ENCODE assay signal across 32 mouse cellular contexts in the genomic region with DNA sequence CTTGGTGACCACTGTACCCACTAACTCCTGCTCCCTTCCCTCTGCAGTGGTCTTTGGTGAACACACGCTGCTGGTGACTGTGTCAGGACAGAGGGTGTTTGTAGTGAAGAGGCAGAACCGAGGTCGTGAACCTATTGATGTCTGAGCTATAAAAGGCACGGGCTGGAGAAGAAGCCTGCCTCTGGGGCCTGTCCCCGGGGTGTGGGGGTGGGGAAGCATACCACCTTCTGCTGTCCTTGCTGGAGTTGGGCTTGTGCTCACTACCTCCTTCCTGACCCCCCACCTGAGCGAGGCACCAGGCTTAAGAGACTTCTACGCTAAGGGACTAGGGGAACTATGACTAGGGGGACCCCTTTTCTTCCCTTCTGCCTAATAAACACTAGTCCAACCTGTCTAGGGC. TPM values are rescaled to one million over a fixed set of nuclear protein-coding genes. Genes with fewer than 3 reads are reported as not detected.
A peak's percentile ranks its signal among the peaks of the same experiment; 100 is the strongest.
DNase-seq lines count a peak whose midpoint lies in the region; ATAC-seq and TF ChIP-seq lines count a peak whose summit lies in the region.
"Had no signal": no experiment of that assay in that cellular context is flagged by ENCODE, and none has a peak within 500 bp of the region (broad histone marks: within the 10 kb centered on the region; RNA-seq: fewer than 3 reads in every experiment).

No protein-coding gene starts in this region.

- peaks cover 42% of the 10 kb centered on the region for H3K79me2 ChIP-seq in MEL (ENCODE audit: control insufficient read depth, insufficient read depth, low read length, poor library complexity)

- no peak for ATAC-seq in heart, embryonic 12.5 days (ENCODE audit: insufficient number of reproducible peaks, low FRiP score)
- no peak for ATAC-seq in liver, embryonic 13.5 days (ENCODE audit: low read depth)
- ATAC-seq in liver, embryonic 12.5 days = no peak
- no peak for ATAC-seq in forebrain, embryonic 14.5 days
- ATAC-seq: forebrain, embryonic 15.5 days; intestine, embryonic 16.5 days; midbrain, embryonic 13.5 days; Patski had no signal

- peak in 1 of 2 experiments; percentile 32; a peak in 1 of 4 replicates for TF ChIP-seq POLR2A in MEL (IDR thresholded peaks at IDR 0.05; ENCODE audit: control insufficient read depth in 1 of 2, insufficient read depth in 1 of 2, low read depth in 1 of 2, low read length in 2 of 2, poor library complexity in 1 of 2)

- H3K27me3 ChIP-seq in heart, embryonic 12.5 days (replicated peaks) = no peaks in the 10 kb centered on the region
- no peaks in the 10 kb centered on the region for H3K27me3 ChIP-seq in liver, embryonic 13.5 days
- no peaks in the 10 kb centered on the region for H3K27me3 ChIP-seq in liver, embryonic 12.5 days (replicated peaks)
- H3K27me3 ChIP-seq in MEL (ENCODE audit: control insufficient read depth in 1 of 2, insufficient read depth in 2 of 2, low read length in 2 of 2) = no peaks in the 10 kb centered on the region
- no peaks in the 10 kb centered on the region; the same call in 1 of the 2 replicates for H3K27me3 ChIP-seq in forebrain, embryonic 14.5 days (replicated peaks; ENCODE audit: control insufficient read depth, insufficient read depth, low read length)
- H3K27me3 ChIP-seq: embryonic facial prominence, embryonic 12.5 days; forebrain, embryonic 15.5 days; hindbrain, embryonic 13.5 days; lung, embryonic 15.5 days; megakaryocyte, embryonic 14.5 days; midbrain, embryonic 13.5 days; Patski had no signal

- no peak for TF ChIP-seq CTCF in MEL (IDR thresholded peaks at IDR 0.05 in 2 of 3, conservative IDR thresholded peaks at IDR 0.05 in 1 of 3; ENCODE audit: control insufficient read depth in 1 of 3, insufficient read depth in 1 of 3, low read depth in 2 of 3, low read length in 3 of 3, poor library complexity in 1 of 3, severe bottlenecking in 1 of 3)

- no peak for DNase-seq in heart, postnatal 14 days
- no peak for DNase-seq in liver, embryonic 13.5 days
- DNase-seq in MEL (ENCODE audit: low read depth, low spot score) = no peak
- no peak for DNase-seq in forebrain, embryonic 14.5 days (ENCODE audit: low spot score)
- DNase-seq in layer of hippocampus, adult 11-12 months (ENCODE audit: low spot score) = no peak
- DNase-seq: B cell, adult 2 months; cerebellum, adult 11 months; cerebellum, adult 9-10 months; cerebellum, postnatal 36 days; gastrocnemius, postnatal 25 days; heart, postnatal 10 days; kidney, adult 8-10 months; kidney, postnatal 10 days; thymus, postnatal 4 days had no signal

- H3K9ac ChIP-seq in heart, embryonic 12.5 days = peak overlapping the region; percentile 24; the same call in 1 of the 2 replicates
- H3K9ac ChIP-seq in liver, embryonic 13.5 days = peak overlapping the region; percentile 13; the same call in 1 of the 2 replicates
- H3K9ac ChIP-seq in liver, embryonic 12.5 days = no peak overlapping the region
- no peak overlapping the region; the same call in 1 of the 2 replicates for H3K9ac ChIP-seq in MEL (ENCODE audit: control insufficient read depth, low read depth, low read length, poor library complexity, severe bottlenecking)
- no peak overlapping the region for H3K9ac ChIP-seq in forebrain, embryonic 14.5 days (ENCODE audit: low read length)
- H3K9ac ChIP-seq: embryonic facial prominence, embryonic 12.5 days; forebrain, embryonic 15.5 days; hindbrain, embryonic 13.5 days; liver, embryonic 14.5 days; lung, embryonic 15.5 days had no signal

- no peak overlapping the region for H3K4me3 ChIP-seq in heart, embryonic 12.5 days
- no peak overlapping the region for H3K4me3 ChIP-seq in liver, embryonic 13.5 days (replicated peaks)
- H3K4me3 ChIP-seq in liver, embryonic 12.5 days = no peak overlapping the region
- H3K4me3 ChIP-seq in MEL (ENCODE audit: control insufficient read depth in 1 of 2, insufficient read depth in 1 of 2, low read depth in 2 of 2, low read length in 2 of 2) = no peak overlapping the region
- H3K4me3 ChIP-seq in forebrain, embryonic 14.5 days (ENCODE audit: low read depth, low read length) = no peak overlapping the region
- H3K4me3 ChIP-seq: embryonic facial prominence, embryonic 12.5 days; forebrain, embryonic 15.5 days; heart, adult 2 months; hindbrain, embryonic 13.5 days; lung, embryonic 15.5 days; megakaryocyte, embryonic 14.5 days; midbrain, embryonic 13.5 days had no signal

- no peak for TF ChIP-seq RAD21 in MEL (IDR thresholded peaks at IDR 0.05; ENCODE audit: low read depth, low read length)

- H3K27ac ChIP-seq in heart, embryonic 12.5 days (ENCODE audit: poor library complexity, severe bottlenecking) = peak overlapping the region; percentile 48; the same call in 1 of the 2 replicates
- no peak overlapping the region for H3K27ac ChIP-seq in liver, embryonic 13.5 days
- no peak overlapping the region for H3K27ac ChIP-seq in liver, embryonic 12.5 days
- peak overlapping the region; percentile 36; the same call in 1 of the 2 replicates for H3K27ac ChIP-seq in MEL (ENCODE audit: control insufficient read depth, low read depth, low read length)
- no peak overlapping the region for H3K27ac ChIP-seq in forebrain, embryonic 14.5 days (ENCODE audit: low read depth, low read length)
- H3K27ac ChIP-seq: embryonic facial prominence, embryonic 12.5 days; forebrain, embryonic 15.5 days; heart, adult 2 months; hindbrain, embryonic 13.5 days; liver, embryonic 14.5 days; lung, embryonic 15.5 days; midbrain, embryonic 13.5 days had no signal

- no peaks in the 10 kb centered on the region for H3K9me3 ChIP-seq in heart, embryonic 12.5 days (replicated peaks)
- H3K9me3 ChIP-seq in liver, embryonic 13.5 days (replicated peaks) = no peaks in the 10 kb centered on the region
- H3K9me3 ChIP-seq in liver, embryonic 12.5 days (replicated peaks) = no peaks in the 10 kb centered on the region
- no peaks in the 10 kb centered on the region for H3K9me3 ChIP-seq in MEL (replicated peaks; ENCODE audit: insufficient read depth, low read length)
- no peaks in the 10 kb centered on the region for H3K9me3 ChIP-seq in forebrain, embryonic 14.5 days (replicated peaks; ENCODE audit: control insufficient read depth, low read length)
- H3K9me3 ChIP-seq: embryonic facial prominence, embryonic 12.5 days; forebrain, embryonic 15.5 days; hindbrain, embryonic 13.5 days; lung, embryonic 15.5 days; megakaryocyte, embryonic 14.5 days; midbrain, embryonic 13.5 days had no signal

- peaks cover 42% of the 10 kb centered on the region for H3K36me3 ChIP-seq in heart, embryonic 12.5 days
- H3K36me3 ChIP-seq in liver, embryonic 13.5 days = peaks cover 46% of the 10 kb centered on the region
- H3K36me3 ChIP-seq in liver, embryonic 12.5 days = peaks cover 50% of the 10 kb centered on the region
- peaks cover 3 to 61% of the 10 kb centered on the region in 2 experiments; a peak in 3 of 4 replicates for H3K36me3 ChIP-seq in MEL (ENCODE audit: control insufficient read depth in 1 of 2, insufficient read depth in 2 of 2, low read length in 2 of 2)
- peaks cover 39% of the 10 kb centered on the region for H3K36me3 ChIP-seq in forebrain, embryonic 14.5 days (ENCODE audit: control insufficient read depth, insufficient read depth, low read length)

- no peak overlapping the region for H3K4me2 ChIP-seq in heart, embryonic 12.5 days
- H3K4me2 ChIP-seq in liver, embryonic 13.5 days = no peak overlapping the region
- H3K4me2 ChIP-seq in liver, embryonic 12.5 days = no peak overlapping the region; the same call in 1 of the 2 replicates
- no peak overlapping the region for H3K4me2 ChIP-seq in forebrain, embryonic 14.5 days (ENCODE audit: low read length)
- H3K4me2 ChIP-seq: embryonic facial prominence, embryonic 12.5 days; forebrain, embryonic 15.5 days; hindbrain, embryonic 13.5 days; lung, embryonic 15.5 days; midbrain, embryonic 13.5 days had no signal

- intact Hi-C loops in heart, postnatal 14 days (cut with DNase I) = loop anchor here (5.0 kb wide), 1 partner anchor 183 kb away; the partner anchor contains the start of gene Zfp157

- no peak for TF ChIP-seq EP300 in MEL (IDR thresholded peaks at IDR 0.05; ENCODE audit: low read depth in 1 of 2, low read length in 2 of 2)

- WGBS in heart, embryonic 12.5 days = 37% methylated on average over 7 of the region's 7 CpGs
- 64% methylated on average over 7 of the region's 7 CpGs for WGBS in liver, embryonic 13.5 days (ENCODE audit: insufficient replicate concordance)
- WGBS in liver, embryonic 12.5 days (ENCODE audit: insufficient replicate concordance) = 77% methylated on average over 7 of the region's 7 CpGs
- WGBS in forebrain, embryonic 14.5 days = 90% methylated on average over 7 of the region's 7 CpGs

- peaks cover 65% of the 10 kb centered on the region for H3K4me1 ChIP-seq in heart, embryonic 12.5 days (replicated peaks)
- peaks cover 86% of the 10 kb centered on the region for H3K4me1 ChIP-seq in liver, embryonic 13.5 days (replicated peaks)
- peaks cover 85% of the 10 kb centered on the region for H3K4me1 ChIP-seq in liver, embryonic 12.5 days
- peaks cover 12 to 71% of the 10 kb centered on the region in 2 experiments for H3K4me1 ChIP-seq in MEL (ENCODE audit: control insufficient read depth in 1 of 2, insufficient read depth in 2 of 2, low read length in 2 of 2)
- H3K4me1 ChIP-seq in forebrain, embryonic 14.5 days (ENCODE audit: control insufficient read depth, insufficient read depth, low read length) = peaks cover 13% of the 10 kb centered on the region

RNA-seq across cellular contexts. Expression of gene Lamtor4, which starts 3.7 kb away (rescaled TPM):
- polyA plus RNA-seq in heart, embryonic 12.5 days (2016; fragmentation: Nextera tagmentation; extraction: Ambion mirVana) = 62.4 and 70.7 TPM in 2 replicates
- 10 to 100 TPM; 59.2 to 63.4 TPM for total RNA-seq in heart, postnatal 14 days (2021)
- 32.0 and 33.7 TPM in 2 replicates for polyA plus RNA-seq in liver, embryonic 13.5 days (2015; fragmentation: Nextera tagmentation; extraction: Ambion mirVana)
- polyA plus RNA-seq in liver, embryonic 12.5 days (2016; fragmentation: Nextera tagmentation; extraction: Ambion mirVana) = 31.3 and 31.8 TPM in 2 replicates
- 45.7 and 51.5 TPM in 2 replicates for total RNA-seq in MEL (2012; rRNA removed)
- 10 to 100 TPM in 1 of 2 experiments, not detected in 1; 59.0 TPM for polyA plus RNA-seq in MEL (2012; ENCODE audit: insufficient read depth in 1 of 2, insufficient read length in 2 of 2, low read depth in 1 of 2, low replicate concordance in 2 of 2, missing spikeins in 1 of 2)
- polyA plus RNA-seq in forebrain, embryonic 14.5 days (2014; fragmentation: Nextera tagmentation; extraction: Ambion mirVana) = 73.7 and 88.2 TPM in 2 replicates

RNA-seq across cellular contexts. Expression of gene BC037034, which starts 4.8 kb away (rescaled TPM):
- 7.9 and 8.0 TPM in 2 replicates for polyA plus RNA-seq in heart, embryonic 12.5 days (2016; fragmentation: Nextera tagmentation; extraction: Ambion mirVana)
- 1 to 10 TPM; 4.1 to 5.2 TPM for total RNA-seq in heart, postnatal 14 days (2021)
- polyA plus RNA-seq in liver, embryonic 13.5 days (2015; fragmentation: Nextera tagmentation; extraction: Ambion mirVana) = 2.8 and 3.6 TPM in 2 replicates
- polyA plus RNA-seq in liver, embryonic 12.5 days (2016; fragmentation: Nextera tagmentation; extraction: Ambion mirVana) = 8.7 and 8.9 TPM in 2 replicates
- 27.8 and 35.6 TPM in 2 replicates for total RNA-seq in MEL (2012; rRNA removed)
- polyA plus RNA-seq in MEL (2012; ENCODE audit: insufficient read depth in 1 of 2, insufficient read length in 2 of 2, low read depth in 1 of 2, low replicate concordance in 2 of 2, missing spikeins in 1 of 2) = 10 to 100 TPM in 1 of 2 experiments, not detected in 1; 59.1 TPM
- polyA plus RNA-seq in forebrain, embryonic 14.5 days (2014; fragmentation: Nextera tagmentation; extraction: Ambion mirVana) = 8.9 and 9.8 TPM in 2 replicates

RNA-seq across cellular contexts. Expression of gene Gal3st4, which starts 13.6 kb away (rescaled TPM):
- 0.82 and 0.92 TPM in 2 replicates for polyA plus RNA-seq in heart, embryonic 12.5 days (2016; fragmentation: Nextera tagmentation; extraction: Ambion mirVana)
- under 1 TPM; 0.38 to 0.41 TPM for total RNA-seq in heart, postnatal 14 days (2021)
- polyA plus RNA-seq in liver, embryonic 13.5 days (2015; fragmentation: Nextera tagmentation; extraction: Ambion mirVana) = 0.14 and 0.23 TPM in 2 replicates
- polyA plus RNA-seq in liver, embryonic 12.5 days (2016; fragmentation: Nextera tagmentation; extraction: Ambion mirVana) = 0.18 and 0.32 TPM in 2 replicates
- 0.15 and 0.16 TPM in 2 replicates for total RNA-seq in MEL (2012; rRNA removed)
- under 1 TPM in 1 of 2 experiments, not detected in 1; 0.17 TPM for polyA plus RNA-seq in MEL (2012; ENCODE audit: insufficient read depth in 1 of 2, insufficient read length in 2 of 2, low read depth in 1 of 2, low replicate concordance in 2 of 2, missing spikeins in 1 of 2)
- polyA plus RNA-seq in forebrain, embryonic 14.5 days (2014; fragmentation: Nextera tagmentation; extraction: Ambion mirVana) = 1.3 and 1.8 TPM in 2 replicates
- total RNA-seq: monocyte, adult 5-6 weeks had no signal

RNA-seq across cellular contexts. Expression of gene Gm43720, which starts 20.8 kb away (rescaled TPM):
- 0.04 and 0.09 TPM in 2 replicates for polyA plus RNA-seq in heart, embryonic 12.5 days (2016; fragmentation: Nextera tagmentation; extraction: Ambion mirVana)
- total RNA-seq in heart, postnatal 14 days (2021) = under 1 TPM in 1 of 2 experiments, not detected in 1; 0.05 TPM
- polyA plus RNA-seq in liver, embryonic 13.5 days (2015; fragmentation: Nextera tagmentation; extraction: Ambion mirVana) = not detected in 2 replicates
- polyA plus RNA-seq in liver, embryonic 12.5 days (2016; fragmentation: Nextera tagmentation; extraction: Ambion mirVana) = 0.04 TPM in 1 of 2 replicates, not detected in the other
- not detected in 2 replicates for total RNA-seq in MEL (2012; rRNA removed)
- not detected for polyA plus RNA-seq in MEL (2012; ENCODE audit: insufficient read depth in 1 of 2, insufficient read length in 2 of 2, low read depth in 1 of 2, low replicate concordance in 2 of 2, missing spikeins in 1 of 2)
- 0.09 TPM in 1 of 2 replicates, not detected in the other for polyA plus RNA-seq in forebrain, embryonic 14.5 days (2014; fragmentation: Nextera tagmentation; extraction: Ambion mirVana)
- total RNA-seq: gastrocnemius, adult 18-20 months; gastrocnemius, postnatal 25 days; heart, adult 2 months; heart, postnatal 10 days; monocyte, adult 5-6 weeks had no signal
- polyA plus RNA-seq: heart, adult 2 months; large intestine, adult 2 months; small intestine, adult 2 months; testis, adult 2 months; thymus, postnatal 0 days had no signal

RNA-seq across cellular contexts. Expression of gene Gpc2, which starts 20.8 kb away (rescaled TPM):
- 13.1 and 15.1 TPM in 2 replicates for polyA plus RNA-seq in heart, embryonic 12.5 days (2016; fragmentation: Nextera tagmentation; extraction: Ambion mirVana)
- under 1 TPM; 0.26 to 0.51 TPM for total RNA-seq in heart, postnatal 14 days (2021)
- 0.92 and 1.3 TPM in 2 replicates for polyA plus RNA-seq in liver, embryonic 13.5 days (2015; fragmentation: Nextera tagmentation; extraction: Ambion mirVana)
- 2.4 and 2.5 TPM in 2 replicates for polyA plus RNA-seq in liver, embryonic 12.5 days (2016; fragmentation: Nextera tagmentation; extraction: Ambion mirVana)
- 0.04 TPM in 1 of 2 replicates, not detected in the other for total RNA-seq in MEL (2012; rRNA removed)
- not detected for polyA plus RNA-seq in MEL (2012; ENCODE audit: insufficient read depth in 1 of 2, insufficient read length in 2 of 2, low read depth in 1 of 2, low replicate concordance in 2 of 2, missing spikeins in 1 of 2)
- 34.9 and 37.8 TPM in 2 replicates for polyA plus RNA-seq in forebrain, embryonic 14.5 days (2014; fragmentation: Nextera tagmentation; extraction: Ambion mirVana)
- total RNA-seq: gastrocnemius, adult 18-20 months had no signal

Comparison
In these comparisons a context has a peak if more than half of its experiments do, and no peak if none do; other contexts are left out.
1. H3K9ac ChIP-seq: peak in heart, embryonic 12.5 days (single experiment) and liver, embryonic 13.5 days (single experiment); none in liver, embryonic 12.5 days (single experiment), MEL (single experiment) and forebrain, embryonic 14.5 days (single experiment).
2. H3K27ac ChIP-seq: peak in heart, embryonic 12.5 days (single experiment) and MEL (single experiment); none in liver, embryonic 13.5 days (single experiment), liver, embryonic 12.5 days (single experiment) and forebrain, embryonic 14.5 days (single experiment).